8 mouse cellular contexts compared by ENCODE assay signal in the genomic region with DNA sequence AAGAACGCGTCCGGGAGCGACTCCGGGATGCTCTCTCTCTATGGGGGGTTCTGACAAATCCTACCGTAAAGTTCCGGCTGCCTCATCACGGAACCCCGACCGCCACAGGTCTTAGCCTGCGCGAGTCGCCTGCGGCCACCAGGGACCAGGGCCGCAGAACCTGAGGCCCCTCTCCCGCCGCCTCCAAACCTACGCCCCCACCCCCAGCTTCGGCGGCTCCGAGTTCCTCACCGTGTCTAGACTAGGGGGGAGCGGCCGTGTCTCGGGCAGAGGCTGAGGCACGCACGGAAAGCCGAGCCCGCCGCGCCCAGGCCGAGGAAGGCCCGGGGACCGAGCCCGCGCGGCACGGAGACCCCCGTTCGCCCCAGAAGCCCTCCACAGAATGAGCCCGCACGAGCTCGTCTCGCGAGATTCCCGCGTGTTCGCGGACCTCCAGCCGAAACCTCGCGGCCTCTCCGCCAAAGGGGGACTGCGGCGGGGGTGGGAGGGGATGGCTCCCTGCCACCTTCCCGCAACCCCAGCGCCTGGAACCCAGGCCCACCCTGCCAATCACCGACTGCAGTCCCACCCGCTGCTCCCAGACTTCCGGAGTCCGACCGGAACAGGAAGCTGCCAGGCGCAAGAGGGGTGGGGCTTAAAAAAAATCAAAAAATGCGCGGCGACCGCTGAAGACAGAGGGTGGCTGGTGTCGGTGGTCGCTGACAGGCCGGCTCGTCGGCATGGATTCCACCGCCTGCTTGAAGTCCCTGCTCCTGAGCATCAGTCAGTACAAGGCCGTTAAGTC. TPM values are rescaled to one million over a fixed set of nuclear protein-coding genes. Genes with fewer than 3 reads are reported as not detected.
DNase-seq lines count a peak whose midpoint lies in the region; ATAC-seq and TF ChIP-seq lines count a peak whose summit lies in the region.

A gene (minus strand): TSS at position 607 of the 784 bp plus-strand sequence.
A gene (plus strand): TSS at position 627 of the 784 bp plus-strand sequence.

- peaks cover 2 to 4% of the 10 kb centered on the region in 2 experiments; a peak in 2 of 4 replicates for H3K4me1 ChIP-seq in ES-E14 (ENCODE audit: control insufficient read depth in 2 of 2, insufficient read depth in 2 of 2, low read length in 2 of 2, poor library complexity in 1 of 2)
- peaks cover 14% of the 10 kb centered on the region for H3K4me1 ChIP-seq in forebrain, embryonic 16.5 days (replicated peaks; ENCODE audit: control insufficient read depth, insufficient read depth, low read length)
- H3K4me1 ChIP-seq in lung, embryonic 15.5 days, result peaks cover 15% of the 10 kb centered on the region

- peak; percentile 99 for ATAC-seq in forebrain, embryonic 16.5 days
- peak; percentile 98 for ATAC-seq in lung, embryonic 15.5 days (ENCODE audit: borderline replicate concordance, extremely low read depth, low FRiP score, low TSS enrichment)

- DNase-seq in ES-E14 (ENCODE audit: low read depth, low spot score), result peak; percentile 89
- peak; percentile 89 for DNase-seq in cerebellum, adult 11-12 months
- peak; percentile 95 for DNase-seq in heart, postnatal 4 days
- DNase-seq in layer of hippocampus, adult 8-10 months (ENCODE audit: low spot score in 2 of 2), result peak; percentile 86
- peak; percentile 86 for DNase-seq in ovary, adult 18-20 months (ENCODE audit: low spot score)
- peak; percentile 91 for DNase-seq in thymus, postnatal 0 days (ENCODE audit: low spot score)

- no peaks in the 10 kb centered on the region for H3K9me3 ChIP-seq in ES-E14 (ENCODE audit: control insufficient read depth, insufficient read depth, low read depth, low read length)
- no peaks in the 10 kb centered on the region for H3K9me3 ChIP-seq in forebrain, embryonic 16.5 days (ENCODE audit: control insufficient read depth, low read length)
- no peaks in the 10 kb centered on the region for H3K9me3 ChIP-seq in lung, embryonic 15.5 days

- peak within 1 kb of the TSS; percentile 86 for H3K4me2 ChIP-seq in forebrain, embryonic 16.5 days (ENCODE audit: low read length)
- peak within 1 kb of the TSS; percentile 71 for H3K4me2 ChIP-seq in lung, embryonic 15.5 days

- H3K27ac ChIP-seq in ES-E14 (ENCODE audit: insufficient read depth, low read depth, low read length, poor library complexity, severe bottlenecking), result peak within 1 kb of the TSS; percentile 89
- H3K27ac ChIP-seq in forebrain, embryonic 16.5 days (ENCODE audit: low read length), result peak within 1 kb of the TSS; percentile 96
- peak within 1 kb of the TSS; percentile 92 for H3K27ac ChIP-seq in lung, embryonic 15.5 days

- H3K27me3 ChIP-seq in forebrain, embryonic 16.5 days (replicated peaks; ENCODE audit: control insufficient read depth, insufficient read depth, low read length), result no peaks in the 10 kb centered on the region
- no peaks in the 10 kb centered on the region for H3K27me3 ChIP-seq in lung, embryonic 15.5 days

- peak within 1 kb of the TSS; percentile 88 to 93 for H3K4me3 ChIP-seq in ES-E14 (ENCODE audit: insufficient read depth in 1 of 2, low read depth in 1 of 2, low read length in 2 of 2, poor library complexity in 1 of 2, severe bottlenecking in 1 of 2)
- peak within 1 kb of the TSS; percentile 96 for H3K4me3 ChIP-seq in forebrain, embryonic 16.5 days (replicated peaks; ENCODE audit: low read length)
- H3K4me3 ChIP-seq in lung, embryonic 15.5 days, result peak within 1 kb of the TSS; percentile 96

- H3K36me3 ChIP-seq in ES-E14 (ENCODE audit: control insufficient read depth, insufficient read depth, low read length, poor library complexity, severe bottlenecking), result peaks cover 8% of the 10 kb centered on the region
- H3K36me3 ChIP-seq in forebrain, embryonic 16.5 days (ENCODE audit: control insufficient read depth, insufficient read depth), result no peaks in the 10 kb centered on the region
- H3K36me3 ChIP-seq in lung, embryonic 15.5 days, result peaks cover 9% of the 10 kb centered on the region

- in situ Hi-C loops in ES-E14 (cut with MboI; ENCODE audit: low sequenced_read_pairs in 2 of 2, unreplicated experiment in 2 of 2), result no loop called here

- under 1% methylated on average over 74 of the region's 74 CpGs for WGBS in forebrain, embryonic 16.5 days
- WGBS in lung, embryonic 15.5 days, result under 1% methylated on average over 74 of the region's 74 CpGs

- H3K9ac ChIP-seq in ES-E14 (ENCODE audit: insufficient read depth, low read depth, low read length, poor library complexity, severe bottlenecking), result peak within 1 kb of the TSS; percentile 99
- peak within 1 kb of the TSS; percentile 99 for H3K9ac ChIP-seq in forebrain, embryonic 16.5 days (replicated peaks; ENCODE audit: low read depth, low read length)
- H3K9ac ChIP-seq in lung, embryonic 15.5 days, result peak within 1 kb of the TSS; percentile 99

TF ChIP-seq in ES-E14, 5 proteins besides CTCF, POLR2A, EP300 and RAD21:
- peak; percentile 96 for TF ChIP-seq CHD2 (IDR thresholded peaks at IDR 0.05; ENCODE audit: low read depth, low read length)
- no peak for TF ChIP-seq ZC3H11A (IDR thresholded peaks at IDR 0.05; ENCODE audit: borderline replicate concordance, low read depth, low read length)
- TF ChIP-seq ZNF384 (IDR thresholded peaks at IDR 0.05; ENCODE audit: low read depth, low read length), result 0 out of 2 replicates have a peak, but pooled peaks have one; percentile 41
- TF ChIP-seq MAFK (IDR thresholded peaks at IDR 0.05; ENCODE audit: insufficient read depth, low read depth, low read length), result 0 out of 2 replicates have a peak, but pooled peaks have one; percentile 1
- TF ChIP-seq HCFC1 (IDR thresholded peaks at IDR 0.05; ENCODE audit: borderline replicate concordance, insufficient read depth, low read length), result no peak

RNA-seq across cellular contexts. Expression of the first gene that starts in this region (rescaled TPM):
- total RNA-seq in ES-E14 (2012; rRNA removed), result 29.2 and 37.8 TPM in 2 replicates
- polyA plus RNA-seq in forebrain, embryonic 16.5 days (2015; fragmentation: Nextera tagmentation; extraction: Ambion mirVana), result 56.1 and 58.0 TPM in 2 replicates
- 10 to 100 TPM; 12.3 to 15.0 TPM for total RNA-seq in heart, postnatal 4 days (2021)
- 10 to 100 TPM; 70.0 to 87.9 (median 81.9) TPM for total RNA-seq in layer of hippocampus, adult 8-10 months (2022)
- 30.6 and 31.8 TPM in 2 replicates for polyA plus RNA-seq in lung, embryonic 15.5 days (2015; fragmentation: Nextera tagmentation; extraction: Ambion mirVana)
- 14.0 and 14.4 TPM in 2 replicates for polyA plus RNA-seq in thymus, postnatal 0 days (2015; fragmentation: Nextera tagmentation; extraction: Ambion mirVana)

RNA-seq across cellular contexts. Expression of the second gene that starts in this region (rescaled TPM):
- 43.6 and 48.8 TPM in 2 replicates for total RNA-seq in ES-E14 (2012; rRNA removed)
- 13.9 and 18.0 TPM in 2 replicates for polyA plus RNA-seq in forebrain, embryonic 16.5 days (2015; fragmentation: Nextera tagmentation; extraction: Ambion mirVana)
- total RNA-seq in heart, postnatal 4 days (2021), result 10 to 100 TPM; 22.3 to 28.5 TPM
- total RNA-seq in layer of hippocampus, adult 8-10 months (2022), result 1 to 10 TPM in 3 of 4 experiments, under 1 TPM in 1; 0.89 to 2.4 (median 2.3) TPM
- 37.3 and 38.9 TPM in 2 replicates for polyA plus RNA-seq in lung, embryonic 15.5 days (2015; fragmentation: Nextera tagmentation; extraction: Ambion mirVana)
- 32.5 and 33.5 TPM in 2 replicates for polyA plus RNA-seq in thymus, postnatal 0 days (2015; fragmentation: Nextera tagmentation; extraction: Ambion mirVana)

Comparison
In these comparisons a context has a peak if more than half of its experiments do, and no peak if none do; other contexts are left out.
1. Peak in every context shown above with its lines: DNase-seq, ATAC-seq, H3K4me3 ChIP-seq and H3K27ac ChIP-seq.
2. RNA of the second gene that starts in this region (total RNA-seq): 43.6 to 48.8 TPM in ES-E14 and 22.3 to 28.5 TPM in heart, postnatal 4 days; 0.89 to 2.4 TPM in layer of hippocampus, adult 8-10 months; every median in the first group is over 4 times any median in the second.